Mouse (Mus musculus) erythroblast, embryonic 14.5 days (primary cell): ENCODE measurements around the gene Ren1.

Experiments
- GATA1 ChIP-seq: IDR thresholded peaks from 2 replicates; pipeline ENCODE4 v1.6.1; 2012; ENCODE audit warnings: low read length, inconsistent platforms, mixed read lengths
- TAL1 ChIP-seq: IDR thresholded peaks from 3 replicates; pipeline ENCODE4 v1.6.1; 2012; ENCODE audit warnings: low read length, inconsistent platforms, mixed read lengths

GRCm38 (mm10) chr1:133379254-133379985 is 29.1 kb downstream of the Ren1 start:
- no peak for TF ChIP-seq TAL1
- no peak for TF ChIP-seq GATA1
